Mouse (Mus musculus): Measurements from ENCODE around the gene Ifngr2.
"Not testable (repeated sequence)": the region's sequence is repeated elsewhere in the genome, so short reads cannot be mapped to it uniquely, and the experiment has no call there.

Ifngr2 gene

DNA sequence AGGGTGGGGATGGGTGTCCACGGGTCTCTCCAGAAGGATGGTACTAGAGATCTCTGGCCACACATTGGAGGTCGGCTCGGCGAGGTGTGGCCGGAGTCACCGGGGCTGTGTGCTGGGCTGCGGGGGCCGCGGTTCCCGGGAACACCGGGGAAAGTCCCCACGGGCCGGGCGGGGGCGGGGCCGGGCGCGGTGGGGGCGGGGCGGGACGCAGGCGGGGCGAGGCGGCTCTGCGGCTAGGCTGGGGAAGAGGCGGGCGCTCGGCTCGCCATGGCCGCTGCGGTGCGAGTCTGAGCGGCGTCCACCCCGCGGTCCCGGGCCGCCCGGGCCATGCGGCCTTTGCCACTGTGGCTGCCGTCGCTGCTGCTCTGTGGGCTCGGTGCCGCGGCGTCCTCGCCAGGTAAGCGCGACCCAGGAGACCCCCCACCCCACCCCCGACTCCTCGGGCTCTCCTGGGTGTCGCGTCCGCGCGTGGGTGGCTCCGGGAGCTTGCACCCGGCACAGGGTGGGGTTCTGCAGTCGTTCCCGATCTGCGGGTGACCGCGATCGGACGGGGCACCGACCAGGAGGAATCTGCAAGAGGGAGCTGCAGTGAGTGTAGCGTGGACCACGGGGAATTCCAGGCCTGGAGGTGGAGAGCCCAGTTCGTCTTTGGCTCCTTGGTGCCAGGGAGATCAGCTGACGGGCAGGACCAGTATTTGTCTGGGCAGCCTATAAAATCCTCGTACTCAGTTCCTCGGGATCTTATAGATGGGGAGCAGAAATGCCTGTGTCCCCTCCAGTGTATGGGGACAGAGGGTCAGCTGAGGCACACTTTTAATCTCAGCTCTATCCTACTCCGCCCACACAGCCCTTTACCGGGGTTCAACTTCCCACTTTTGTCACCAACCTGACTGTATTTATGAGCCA is at the start of gene Ifngr2:
TSS of gene Ifngr2 (plus strand) at position 237 of the 906 bp plus-strand sequence.
- DNase-seq (ENCODE audit: low spot score) = peak; percentile 52

GRCm38 (mm10) chr16:91498041-91498440 is 48.8 kb upstream of the Ifngr2 start:
- no peak for DNase-seq (ENCODE audit: low spot score)

GRCm38 (mm10) chr16:91504701-91505100 is 42.2 kb upstream of the Ifngr2 start:
- DNase-seq (ENCODE audit: low spot score) = no peak

DNA sequence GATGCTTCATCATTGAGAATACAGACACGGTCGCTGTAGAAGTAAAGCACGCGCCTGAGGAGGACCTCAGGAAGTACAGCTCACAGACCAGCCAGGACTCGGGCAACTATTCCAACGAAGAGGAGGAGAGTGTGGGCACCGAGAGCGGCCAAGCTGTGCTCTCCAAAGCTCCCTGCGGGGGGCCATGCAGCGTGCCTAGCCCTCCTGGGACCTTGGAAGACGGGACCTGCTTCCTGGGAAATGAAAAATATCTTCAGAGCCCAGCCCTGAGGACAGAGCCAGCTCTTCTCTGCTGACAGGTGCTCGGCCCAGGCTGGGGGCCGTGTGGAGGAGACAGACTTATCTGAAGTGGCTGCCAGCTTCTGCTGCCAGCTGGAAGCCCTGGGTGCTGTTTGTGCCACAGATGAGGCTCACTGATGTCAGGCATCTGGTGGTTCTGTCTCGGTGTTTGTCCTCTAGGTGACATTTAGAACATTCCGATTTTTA is 41.7 kb upstream of the Ifngr2 start:
- peak; percentile 51 for DNase-seq (ENCODE audit: low spot score)

- DNase-seq (ENCODE audit: low spot score) = no peak
These were observed 40.5 kb upstream of the Ifngr2 start for GRCm38 (mm10) chr16:91506396-91506795.

DNA sequence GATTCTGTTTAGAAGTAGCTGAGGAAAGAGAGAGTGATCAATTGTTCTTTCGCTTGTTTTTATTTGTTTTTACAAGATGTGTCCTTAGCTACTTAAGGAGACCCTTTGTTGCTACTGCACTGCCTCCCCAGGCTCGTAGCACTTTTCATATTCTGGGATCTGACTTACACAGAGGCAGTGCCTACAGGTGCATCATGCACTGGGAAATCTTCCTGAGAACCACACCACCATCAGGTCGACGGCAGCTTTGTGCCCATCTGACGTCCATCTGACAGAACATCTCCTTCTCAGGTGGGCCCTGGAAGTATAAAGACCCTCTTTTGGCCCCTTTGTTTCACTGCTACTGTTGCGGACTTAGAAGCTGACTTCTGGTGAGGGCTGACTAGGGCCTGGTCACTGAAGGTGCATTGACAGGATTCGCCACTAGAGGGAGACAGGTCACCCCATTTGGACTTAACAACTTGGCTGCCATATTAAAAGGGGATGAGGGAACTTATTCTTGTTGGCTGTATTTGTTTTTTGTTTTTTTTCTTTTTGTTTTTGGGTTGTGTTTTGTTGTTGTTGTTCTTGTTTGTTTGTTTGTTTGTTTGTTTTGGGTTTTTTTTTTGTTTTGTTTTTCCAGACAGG is 34.6 kb upstream of the Ifngr2 start:
- DNase-seq (ENCODE audit: low spot score) = peak; percentile 90

GRCm38 (mm10) chr16:91513099-91513498 is 33.8 kb upstream of the Ifngr2 start:
- no peak for DNase-seq (ENCODE audit: low spot score)

- no peak for DNase-seq (ENCODE audit: low spot score)
These were observed 29.9 kb upstream of the Ifngr2 start for GRCm38 (mm10) chr16:91517020-91517419.

GRCm38 (mm10) chr16:91522040-91522439 is 24.8 kb upstream of the Ifngr2 start:
- DNase-seq (ENCODE audit: low spot score) = no peak

- DNase-seq (ENCODE audit: low spot score) = peak; percentile 62
These were observed 24.2 kb upstream of the Ifngr2 start for GRCm38 (mm10) chr16:91522479-91523309.

GRCm38 (mm10) chr16:91524206-91524605 is 22.7 kb upstream of the Ifngr2 start:
- DNase-seq (ENCODE audit: low spot score) = no peak

- no peak for DNase-seq (ENCODE audit: low spot score)
These were observed 20.6 kb upstream of the Ifngr2 start for GRCm38 (mm10) chr16:91526274-91526673.

DNA sequence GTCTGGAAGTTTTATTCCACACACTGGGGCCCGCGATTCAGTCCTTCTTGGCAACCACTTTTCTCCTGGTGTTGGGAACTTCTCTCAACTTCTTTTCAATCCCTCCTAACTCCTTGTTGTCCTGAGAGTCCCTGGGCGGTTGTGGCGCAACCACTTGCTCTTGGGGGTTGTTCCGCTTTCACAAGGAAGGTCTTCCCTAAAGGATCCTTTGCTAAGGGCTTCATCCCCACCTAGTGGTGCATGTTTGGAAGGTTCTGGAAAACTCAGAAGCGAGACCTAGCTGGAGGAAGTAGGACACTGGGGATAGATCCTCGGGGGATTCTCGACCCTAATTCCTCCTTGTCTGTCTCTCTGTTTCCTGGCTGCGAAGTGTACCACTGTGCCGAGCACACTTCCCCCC is 19.8 kb upstream of the Ifngr2 start:
- DNase-seq (ENCODE audit: low spot score) = peak; percentile 56

- DNase-seq (ENCODE audit: low spot score) = no peak
These were observed 19.4 kb upstream of the Ifngr2 start for GRCm38 (mm10) chr16:91527500-91527899.

DNA sequence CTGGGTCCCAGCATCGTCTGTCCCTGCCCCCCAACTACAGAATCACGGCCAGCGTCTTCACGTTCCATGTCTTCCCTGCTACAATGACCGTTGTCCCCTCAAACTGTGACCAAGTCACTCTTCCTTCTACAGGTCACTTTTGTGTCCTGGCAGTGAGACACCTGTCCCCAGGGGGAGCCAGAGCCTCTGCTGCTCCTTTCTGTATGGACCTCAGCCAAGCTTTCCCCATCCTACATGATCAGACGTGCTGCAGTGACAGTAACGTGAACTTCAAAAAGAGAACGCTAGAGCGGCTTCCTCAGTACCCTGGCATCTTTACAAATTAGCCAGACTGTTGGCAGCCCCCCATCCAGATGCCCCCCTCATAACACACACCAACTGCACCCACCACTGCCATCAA is 18.3 kb upstream of the Ifngr2 start:
- no peak for DNase-seq (ENCODE audit: low spot score)

GRCm38 (mm10) chr16:91530830-91531229 is 16.0 kb upstream of the Ifngr2 start:
- not testable (repeated sequence) for DNase-seq (ENCODE audit: low spot score)

DNA sequence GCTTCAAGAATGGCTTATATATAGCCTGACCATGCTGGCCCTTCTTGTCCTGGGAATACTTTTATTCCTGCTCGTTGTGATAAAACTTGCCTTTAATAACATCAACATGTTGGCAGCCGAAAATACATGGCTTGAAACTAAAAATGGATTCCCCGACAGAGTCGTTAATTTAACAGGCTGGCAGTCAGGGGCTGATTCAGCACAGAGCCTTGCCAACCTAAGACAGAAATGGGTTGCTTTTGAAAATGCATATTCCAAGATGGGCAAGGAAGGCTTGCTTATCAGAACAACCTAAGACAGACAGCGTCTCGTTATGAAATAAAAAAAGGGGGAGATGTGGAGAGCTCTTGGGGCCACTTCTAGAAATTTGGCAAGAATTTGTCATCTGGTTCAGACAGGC is 15.0 kb upstream of the Ifngr2 start:
- DNase-seq (ENCODE audit: low spot score) = no peak

DNA sequence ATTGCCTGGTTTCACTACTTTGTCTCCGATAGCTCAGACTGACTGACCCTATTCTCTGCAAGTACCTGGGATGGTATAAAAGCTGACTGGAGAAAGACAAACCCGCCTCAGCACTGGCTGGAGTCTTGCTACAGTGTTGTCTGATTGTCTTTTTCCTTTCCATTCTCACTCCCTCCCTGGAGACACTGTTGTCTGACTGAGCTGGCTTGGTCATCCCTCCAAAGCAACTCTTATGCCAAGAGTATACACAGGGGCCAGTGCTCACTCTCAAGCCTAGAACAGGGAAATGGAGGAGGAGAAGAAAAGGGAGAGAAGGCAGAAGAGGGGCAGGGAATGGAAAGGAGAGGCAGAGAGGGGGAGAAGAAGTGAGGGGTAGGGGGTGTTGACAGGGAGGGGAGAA is 14.4 kb upstream of the Ifngr2 start:
- no peak for DNase-seq (ENCODE audit: low spot score)

GRCm38 (mm10) chr16:91533097-91534001 is 13.5 kb upstream of the Ifngr2 start:
- no peak for DNase-seq (ENCODE audit: low spot score)

GRCm38 (mm10) chr16:91534477-91534876 is 12.4 kb upstream of the Ifngr2 start:
- DNase-seq (ENCODE audit: low spot score) = no peak

GRCm38 (mm10) chr16:91534888-91535287 is 12.0 kb upstream of the Ifngr2 start:
- no peak for DNase-seq (ENCODE audit: low spot score)

All from layer of hippocampus, adult 11-12 months (tissue).